Mouse (Mus musculus): ENCODE results near the gene Exd1. TPM values are rescaled to one million over a fixed set of nuclear protein-coding genes. Genes with fewer than 3 reads are reported as not detected.

Exd1 gene
- polyA plus RNA-seq, 2 experiments: 0.12 to 0.14 TPM

GRCm38 (mm10) chr2:119496082-119496481 is 51.3 kb downstream of the Exd1 start:
- Histone ChIP-seq H3K9ac (replicated peaks) (no peak overlapping the region), H3K9me3 (ENCODE audit: control insufficient read depth, low read length) (no peaks in the 10 kb centered on the region), H3K4me3 (ENCODE audit: insufficient read depth in 1 of 2, low read depth in 2 of 2, low read length in 2 of 2) (no peak overlapping the region), H3K27me3 (ENCODE audit: control insufficient read depth, insufficient read depth, low read length) (no peaks in the 10 kb centered on the region), H3K4me2 (ENCODE audit: low read depth) (no peak overlapping the region), H3K27ac (no peak overlapping the region), H3K36me3 (replicated peaks; ENCODE audit: control insufficient read depth, insufficient read depth, low read depth) (no peaks in the 10 kb centered on the region), H3K4me1 (replicated peaks; ENCODE audit: control insufficient read depth in 2 of 2, insufficient read depth in 2 of 2, low read length in 1 of 2) (no peaks in the 10 kb centered on the region)
- ATAC-seq (ENCODE audit: insufficient read depth): no peak
- TF ChIP-seq CTCF (IDR thresholded peaks at IDR 0.05; ENCODE audit: low read depth): no peak
- TF ChIP-seq EP300 (IDR thresholded peaks at IDR 0.05; ENCODE audit: low read depth): no peak
- 81% methylated on average over 2 of the region's 2 CpGs for WGBS (ENCODE audit: insufficient replicate concordance)
- DNase-seq (ENCODE audit: low read depth in 3 of 3, low spot score in 3 of 3): no peak

- H3K4me2 ChIP-seq (ENCODE audit: low read depth): no peak overlapping the region
- H3K27me3 ChIP-seq (ENCODE audit: control insufficient read depth, insufficient read depth, low read length): no peaks in the 10 kb centered on the region
- no peaks in the 10 kb centered on the region for H3K36me3 ChIP-seq (replicated peaks; ENCODE audit: control insufficient read depth, insufficient read depth, low read depth)
- no peaks in the 10 kb centered on the region for H3K4me1 ChIP-seq (replicated peaks; ENCODE audit: control insufficient read depth in 2 of 2, insufficient read depth in 2 of 2, low read length in 1 of 2)
- TF ChIP-seq EP300 (IDR thresholded peaks at IDR 0.05; ENCODE audit: low read depth) (no peak), CTCF (IDR thresholded peaks at IDR 0.05; ENCODE audit: low read depth) (no peak)
- H3K9me3 ChIP-seq (ENCODE audit: control insufficient read depth, low read length): no peaks in the 10 kb centered on the region
- DNase-seq (ENCODE audit: low read depth in 3 of 3, low spot score in 3 of 3) (no peak), ATAC-seq (ENCODE audit: insufficient read depth) (no peak)
- H3K27ac ChIP-seq: no peak overlapping the region
- H3K9ac ChIP-seq (replicated peaks): no peak overlapping the region
- WGBS (ENCODE audit: insufficient replicate concordance): 35% methylated on average over 5 of the region's 5 CpGs
- H3K4me3 ChIP-seq (ENCODE audit: insufficient read depth in 1 of 2, low read depth in 2 of 2, low read length in 2 of 2): no peak overlapping the region
These were observed 55.5 kb downstream of the Exd1 start for GRCm38 (mm10) chr2:119491953-119492352.

DNA sequence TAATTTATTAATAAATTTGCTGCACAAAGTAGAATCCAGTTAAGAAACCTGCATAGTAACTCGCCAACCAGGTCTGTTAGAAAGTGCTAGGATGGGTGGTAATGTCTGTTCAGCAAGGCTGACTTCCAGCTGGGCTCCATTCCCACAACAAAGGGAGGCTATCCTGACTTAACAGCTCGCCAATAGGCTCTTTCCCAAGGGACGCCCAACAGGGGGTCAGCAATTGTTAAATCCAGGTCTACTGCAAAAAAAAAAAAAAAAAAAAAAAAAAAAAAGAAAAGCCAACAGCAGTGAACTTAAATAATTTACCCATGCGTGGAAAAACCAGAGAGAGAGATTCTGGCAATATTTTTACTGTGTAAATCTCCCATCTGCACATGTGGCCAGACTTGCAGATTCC is 60.9 kb downstream of the Exd1 start:
- H3K9ac ChIP-seq (replicated peaks): no peak overlapping the region
- no peaks in the 10 kb centered on the region for H3K4me1 ChIP-seq (replicated peaks; ENCODE audit: control insufficient read depth in 2 of 2, insufficient read depth in 2 of 2, low read length in 1 of 2)
- H3K9me3 ChIP-seq (ENCODE audit: control insufficient read depth, low read length): no peaks in the 10 kb centered on the region
- TF ChIP-seq EP300 (IDR thresholded peaks at IDR 0.05; ENCODE audit: low read depth) (no peak), CTCF (IDR thresholded peaks at IDR 0.05; ENCODE audit: low read depth) (no peak)
- no peaks in the 10 kb centered on the region for H3K27me3 ChIP-seq (ENCODE audit: control insufficient read depth, insufficient read depth, low read length)
- no peak overlapping the region for H3K27ac ChIP-seq
- ATAC-seq (ENCODE audit: insufficient read depth) (no peak), DNase-seq (ENCODE audit: low read depth in 3 of 3, low spot score in 3 of 3) (no peak)
- no peak overlapping the region for H3K4me2 ChIP-seq (ENCODE audit: low read depth)
- WGBS (ENCODE audit: insufficient replicate concordance): 36% methylated on average over 4 of the region's 4 CpGs
- H3K36me3 ChIP-seq (replicated peaks; ENCODE audit: control insufficient read depth, insufficient read depth, low read depth): no peaks in the 10 kb centered on the region
- H3K4me3 ChIP-seq (ENCODE audit: insufficient read depth in 1 of 2, low read depth in 2 of 2, low read length in 2 of 2): no peak overlapping the region

DNA sequence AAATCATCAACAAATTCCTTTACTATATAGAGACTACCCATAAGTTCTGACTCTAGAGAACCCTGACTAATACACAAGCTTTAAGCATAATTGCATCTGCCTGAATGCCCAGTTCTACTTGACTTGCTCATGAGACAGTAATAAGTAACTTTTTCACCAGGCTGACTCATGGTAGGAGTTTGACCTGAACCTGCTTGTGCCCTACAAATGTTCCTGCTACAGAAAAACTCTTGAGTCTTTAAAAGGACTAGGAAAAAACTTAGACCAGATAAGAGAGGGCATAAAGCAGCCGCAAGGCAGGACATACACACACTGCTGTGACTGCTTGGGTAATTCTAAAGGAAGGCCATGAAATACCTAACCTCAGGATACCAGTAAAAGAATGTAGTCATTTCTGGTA is 65.1 kb downstream of the Exd1 start:
- Histone ChIP-seq H3K27me3 (ENCODE audit: control insufficient read depth, insufficient read depth, low read length) (no peaks in the 10 kb centered on the region), H3K36me3 (replicated peaks; ENCODE audit: control insufficient read depth, insufficient read depth, low read depth) (no peaks in the 10 kb centered on the region), H3K9ac (replicated peaks) (no peak overlapping the region), H3K4me2 (ENCODE audit: low read depth) (no peak overlapping the region), H3K4me1 (replicated peaks; ENCODE audit: control insufficient read depth in 2 of 2, insufficient read depth in 2 of 2, low read length in 1 of 2) (peaks cover 6 to 10% of the 10 kb centered on the region in 2 experiments; a peak in 3 of 4 replicates), H3K4me3 (ENCODE audit: insufficient read depth in 1 of 2, low read depth in 2 of 2, low read length in 2 of 2) (no peak overlapping the region), H3K9me3 (ENCODE audit: control insufficient read depth, low read length) (no peaks in the 10 kb centered on the region), H3K27ac (no peak overlapping the region)
- ATAC-seq (ENCODE audit: insufficient read depth) (no peak), DNase-seq (ENCODE audit: low read depth in 3 of 3, low spot score in 3 of 3) (no peak)
- TF ChIP-seq EP300 (IDR thresholded peaks at IDR 0.05; ENCODE audit: low read depth): no peak
- 74% methylated on average over 1 of the region's 1 CpGs for WGBS (ENCODE audit: insufficient replicate concordance)

- TF ChIP-seq EP300 (IDR thresholded peaks at IDR 0.05; ENCODE audit: low read depth): no peak
- TF ChIP-seq CTCF (IDR thresholded peaks at IDR 0.05; ENCODE audit: low read depth): no peak
- Histone ChIP-seq H3K4me3 (ENCODE audit: insufficient read depth in 1 of 2, low read depth in 2 of 2, low read length in 2 of 2) (peak overlapping the region; percentile 72 to 95), H3K27me3 (ENCODE audit: control insufficient read depth, insufficient read depth, low read length) (no peaks in the 10 kb centered on the region), H3K36me3 (replicated peaks; ENCODE audit: control insufficient read depth, insufficient read depth, low read depth) (no peaks in the 10 kb centered on the region), H3K4me1 (replicated peaks; ENCODE audit: control insufficient read depth in 2 of 2, insufficient read depth in 2 of 2, low read length in 1 of 2) (peaks cover 18 to 21% of the 10 kb centered on the region in 2 experiments), H3K9me3 (ENCODE audit: control insufficient read depth, low read length) (no peaks in the 10 kb centered on the region), H3K27ac (peak overlapping the region; percentile 99), H3K4me2 (ENCODE audit: low read depth) (peak overlapping the region; percentile 90), H3K9ac (replicated peaks) (peak overlapping the region; percentile 96)
- no peak for DNase-seq (ENCODE audit: low read depth in 3 of 3, low spot score in 3 of 3)
- 6% methylated on average over 9 of the region's 9 CpGs for WGBS (ENCODE audit: insufficient replicate concordance)
- no peak for ATAC-seq (ENCODE audit: insufficient read depth)
These were observed 69.1 kb downstream of the Exd1 start for GRCm38 (mm10) chr2:119478397-119478749.

All from liver, embryonic 14.5 days (tissue).